In genomic region chr15:13068213-13068516, GRCm38 (mm10) we compare ENCODE assay signal across 12 mouse cellular contexts.
A peak's percentile ranks its signal among the peaks of the same experiment; 100 is the strongest.
DNase-seq lines count a peak whose midpoint lies in the region; ATAC-seq lines count a peak whose summit lies in the region.
"Had no signal": no experiment of that assay in that cellular context is flagged by ENCODE, and none has a peak within 500 bp of the region (broad histone marks: within the 10 kb centered on the region; RNA-seq: fewer than 3 reads in every experiment).

No protein-coding gene starts in this region.

- H3K9me3 ChIP-seq in heart, embryonic 16.5 days (replicated peaks; ENCODE audit: control insufficient read depth, low read length): no peaks in the 10 kb centered on the region
- no peaks in the 10 kb centered on the region for H3K9me3 ChIP-seq in neural tube, embryonic 12.5 days
- no peaks in the 10 kb centered on the region for H3K9me3 ChIP-seq in intestine, embryonic 15.5 days
- H3K9me3 ChIP-seq in stomach, embryonic 16.5 days (replicated peaks; ENCODE audit: control insufficient read depth, low read length): no peaks in the 10 kb centered on the region

- no peak overlapping the region for H3K4me3 ChIP-seq in heart, embryonic 16.5 days (ENCODE audit: low read length)
- H3K4me3 ChIP-seq in neural tube, embryonic 12.5 days: no peak overlapping the region
- H3K4me3 ChIP-seq in intestine, embryonic 15.5 days (replicated peaks): no peak overlapping the region; the same call in 1 of the 2 replicates
- peak overlapping the region; percentile 35; the same call in 1 of the 2 replicates for H3K4me3 ChIP-seq in stomach, embryonic 16.5 days (replicated peaks; ENCODE audit: low read length)

- no peak overlapping the region for H3K27ac ChIP-seq in heart, embryonic 16.5 days (ENCODE audit: low read length)
- no peak overlapping the region for H3K27ac ChIP-seq in neural tube, embryonic 12.5 days
- H3K27ac ChIP-seq in intestine, embryonic 15.5 days: no peak overlapping the region
- H3K27ac ChIP-seq in stomach, embryonic 16.5 days (ENCODE audit: low read length): no peak overlapping the region
- H3K27ac ChIP-seq: gastrocnemius, adult 2 months had no signal

- no peaks in the 10 kb centered on the region for H3K27me3 ChIP-seq in heart, embryonic 16.5 days (ENCODE audit: control insufficient read depth, insufficient read depth, low read length)
- H3K27me3 ChIP-seq in neural tube, embryonic 12.5 days (replicated peaks): no peaks in the 10 kb centered on the region
- no peaks in the 10 kb centered on the region for H3K27me3 ChIP-seq in intestine, embryonic 15.5 days (replicated peaks)
- no peaks in the 10 kb centered on the region for H3K27me3 ChIP-seq in stomach, embryonic 16.5 days (ENCODE audit: control insufficient read depth, insufficient read depth, low read length)

- no peak for ATAC-seq in heart, embryonic 16.5 days (replicated peaks; ENCODE audit: extremely low read depth, insufficient read depth, low FRiP score)
- ATAC-seq in neural tube, embryonic 12.5 days (ENCODE audit: low FRiP score, low read depth): no peak
- no peak for ATAC-seq in intestine, embryonic 15.5 days
- ATAC-seq in stomach, embryonic 16.5 days (ENCODE audit: insufficient read depth, low FRiP score): no peak
- ATAC-seq: inflammation-experienced regulatory T-cells, adult 6 months; liver, postnatal 0 days had no signal

- no peaks in the 10 kb centered on the region for H3K36me3 ChIP-seq in heart, embryonic 16.5 days (ENCODE audit: control insufficient read depth, insufficient read depth)
- H3K36me3 ChIP-seq in neural tube, embryonic 12.5 days: no peaks in the 10 kb centered on the region
- no peaks in the 10 kb centered on the region for H3K36me3 ChIP-seq in intestine, embryonic 15.5 days
- no peaks in the 10 kb centered on the region for H3K36me3 ChIP-seq in stomach, embryonic 16.5 days (ENCODE audit: control insufficient read depth, insufficient read depth, low read length)

- peak overlapping the region; percentile 69 for H3K4me2 ChIP-seq in heart, embryonic 16.5 days (ENCODE audit: low read depth, low read length)
- H3K4me2 ChIP-seq in neural tube, embryonic 12.5 days (replicated peaks): peak overlapping the region; percentile 46
- peak overlapping the region; percentile 62; the same call in 1 of the 2 replicates for H3K4me2 ChIP-seq in intestine, embryonic 15.5 days (replicated peaks)
- H3K4me2 ChIP-seq in stomach, embryonic 16.5 days (ENCODE audit: low read depth, low read length): peak overlapping the region; percentile 53

- H3K9ac ChIP-seq in heart, embryonic 16.5 days (ENCODE audit: low read length): no peak overlapping the region
- no peak overlapping the region for H3K9ac ChIP-seq in neural tube, embryonic 12.5 days
- H3K9ac ChIP-seq in intestine, embryonic 15.5 days: no peak overlapping the region
- no peak overlapping the region for H3K9ac ChIP-seq in stomach, embryonic 16.5 days (ENCODE audit: low read length)
- H3K9ac ChIP-seq: liver, postnatal 0 days had no signal

- H3K4me1 ChIP-seq in heart, embryonic 16.5 days (ENCODE audit: control insufficient read depth, insufficient read depth, low read length): no peaks in the 10 kb centered on the region
- H3K4me1 ChIP-seq in neural tube, embryonic 12.5 days: peaks cover 10% of the 10 kb centered on the region
- no peaks in the 10 kb centered on the region for H3K4me1 ChIP-seq in intestine, embryonic 15.5 days (replicated peaks)
- H3K4me1 ChIP-seq in stomach, embryonic 16.5 days (ENCODE audit: control insufficient read depth, insufficient read depth, low read length): 0 out of 2 replicates have a peak, but pooled peaks cover 9% of the 10 kb centered on the region

- DNase-seq in heart, adult 11 months: no peak
- DNase-seq in neural tube, embryonic 10.5 days (ENCODE audit: extremely low spot score, low spot score): no peak
- DNase-seq in cerebellum, adult 9-11 months: no peak
- DNase-seq in adrenal gland, postnatal 10 days: no peak
- DNase-seq: gastrocnemius, adult 2 months; liver, postnatal 0 days; right cerebral cortex, adult 18-20 months had no signal
